ENCODE assay signal across 18 mouse cellular contexts in genomic region chr5:75402631-75403030, GRCm38 (mm10).
DNase-seq lines count a peak whose midpoint lies in the region; ATAC-seq and TF ChIP-seq lines count a peak whose summit lies in the region.
"Had no signal": no experiment of that assay in that cellular context is flagged by ENCODE, and none has a peak within 500 bp of the region (broad histone marks: within the 10 kb centered on the region; RNA-seq: fewer than 3 reads in every experiment).

No protein-coding gene starts in this region.

- no peak overlapping the region for H3K9ac ChIP-seq in kidney, embryonic 16.5 days (replicated peaks; ENCODE audit: low read length)
- no peak overlapping the region for H3K9ac ChIP-seq in stomach, embryonic 14.5 days (replicated peaks; ENCODE audit: low read depth, low read length)
- no peak overlapping the region for H3K9ac ChIP-seq in stomach, postnatal 0 days (ENCODE audit: low read length)
- H3K9ac ChIP-seq: heart, embryonic 13.5 days; hindbrain, embryonic 15.5 days; limb, embryonic 13.5 days; liver, embryonic 14.5 days; stomach, embryonic 15.5 days had no signal

- no peaks in the 10 kb centered on the region for H3K36me3 ChIP-seq in kidney, embryonic 16.5 days (ENCODE audit: insufficient read depth, low read length)
- no peaks in the 10 kb centered on the region for H3K36me3 ChIP-seq in stomach, embryonic 14.5 days (ENCODE audit: control insufficient read depth, insufficient read depth, low read length)
- no peaks in the 10 kb centered on the region for H3K36me3 ChIP-seq in stomach, postnatal 0 days (ENCODE audit: control insufficient read depth, insufficient read depth, low read length)
- H3K36me3 ChIP-seq: heart, embryonic 13.5 days; hindbrain, embryonic 15.5 days; limb, embryonic 13.5 days; stomach, embryonic 15.5 days had no signal

- no peaks in the 10 kb centered on the region for H3K27me3 ChIP-seq in kidney, embryonic 16.5 days (ENCODE audit: insufficient read depth, low read length)
- no peaks in the 10 kb centered on the region for H3K27me3 ChIP-seq in stomach, embryonic 14.5 days (ENCODE audit: control insufficient read depth, insufficient read depth, low read length)
- no peaks in the 10 kb centered on the region for H3K27me3 ChIP-seq in stomach, postnatal 0 days (ENCODE audit: control insufficient read depth, insufficient read depth, low read length)
- H3K27me3 ChIP-seq: hindbrain, embryonic 15.5 days; limb, embryonic 13.5 days; stomach, embryonic 15.5 days had no signal

- no peak overlapping the region for H3K4me3 ChIP-seq in kidney, embryonic 16.5 days (ENCODE audit: low read length)
- no peak overlapping the region for H3K4me3 ChIP-seq in stomach, embryonic 14.5 days (ENCODE audit: low read depth, low read length)
- H3K4me3 ChIP-seq in stomach, postnatal 0 days (ENCODE audit: low read depth, low read length), result no peak overlapping the region
- H3K4me3 ChIP-seq: heart, embryonic 13.5 days; hindbrain, embryonic 15.5 days; limb, embryonic 13.5 days; stomach, embryonic 15.5 days had no signal

- H3K9me3 ChIP-seq in kidney, embryonic 16.5 days (ENCODE audit: low read length), result no peaks in the 10 kb centered on the region
- no peaks in the 10 kb centered on the region for H3K9me3 ChIP-seq in stomach, embryonic 14.5 days (ENCODE audit: control insufficient read depth, low read depth, low read length)
- H3K9me3 ChIP-seq in stomach, postnatal 0 days (ENCODE audit: control insufficient read depth, low read length), result no peaks in the 10 kb centered on the region
- H3K9me3 ChIP-seq: heart, embryonic 13.5 days; hindbrain, embryonic 15.5 days; limb, embryonic 13.5 days; stomach, embryonic 15.5 days had no signal

- no peak for ATAC-seq in kidney, embryonic 16.5 days (ENCODE audit: low FRiP score, low TSS enrichment)
- 0 out of 2 replicates have a peak, but pooled peaks have one; percentile 2 for ATAC-seq in stomach, embryonic 14.5 days (ENCODE audit: insufficient number of reproducible peaks, insufficient read depth, low FRiP score, low read depth)
- no peak for ATAC-seq in stomach, postnatal 0 days (ENCODE audit: low FRiP score, low TSS enrichment)
- ATAC-seq: intestine, embryonic 16.5 days had no signal

- H3K4me1 ChIP-seq in kidney, embryonic 16.5 days (ENCODE audit: insufficient read depth, low read length), result peaks cover 16% of the 10 kb centered on the region
- peaks cover 11% of the 10 kb centered on the region for H3K4me1 ChIP-seq in stomach, embryonic 14.5 days (ENCODE audit: control insufficient read depth, insufficient read depth, low read length)
- H3K4me1 ChIP-seq in stomach, postnatal 0 days (replicated peaks; ENCODE audit: control insufficient read depth, insufficient read depth), result peaks cover 5% of the 10 kb centered on the region; the same call in 1 of the 2 replicates

- 43% methylated on average over 3 of the region's 3 CpGs for WGBS in kidney, embryonic 16.5 days
- WGBS in stomach, embryonic 14.5 days, result 38% methylated on average over 3 of the region's 3 CpGs
- 24% methylated on average over 3 of the region's 3 CpGs for WGBS in stomach, postnatal 0 days

- peak; percentile 36 for DNase-seq in kidney, adult 18-20 months
- no peak for DNase-seq in stomach, postnatal 0 days (ENCODE audit: low spot score)
- DNase-seq in kidney, postnatal 10 days, result peak; percentile 41
- DNase-seq in adrenal gland, postnatal 14 days, result no peak
- no peak for DNase-seq in layer of hippocampus, adult 11-12 months (ENCODE audit: low spot score)
- DNase-seq: adrenal gland, adult 8-10 months; cerebellum, postnatal 36 days; heart, adult 11 months; lung, postnatal 4 days; right cerebral cortex, postnatal 25 days had no signal

- TF ChIP-seq EP300 in stomach, postnatal 0 days (optimal IDR thresholded peaks at IDR 0.05), result no peak

- no peak for TF ChIP-seq CTCF in stomach, postnatal 0 days (IDR thresholded peaks at IDR 0.05; ENCODE audit: low read depth)

- no peak overlapping the region for H3K4me2 ChIP-seq in kidney, embryonic 16.5 days (replicated peaks; ENCODE audit: low read depth, low read length)
- H3K4me2 ChIP-seq in stomach, embryonic 14.5 days (replicated peaks; ENCODE audit: low read depth, low read length), result no peak overlapping the region
- no peak overlapping the region for H3K4me2 ChIP-seq in stomach, postnatal 0 days (replicated peaks; ENCODE audit: low read depth)
- H3K4me2 ChIP-seq: heart, embryonic 13.5 days; hindbrain, embryonic 15.5 days; limb, embryonic 13.5 days; stomach, embryonic 15.5 days had no signal

- H3K27ac ChIP-seq in kidney, embryonic 16.5 days (ENCODE audit: low read length), result no peak overlapping the region
- peak overlapping the region; percentile 7; the same call in 1 of the 2 replicates for H3K27ac ChIP-seq in stomach, embryonic 14.5 days (ENCODE audit: low read length)
- no peak overlapping the region for H3K27ac ChIP-seq in stomach, postnatal 0 days (replicated peaks)
- H3K27ac ChIP-seq: heart, embryonic 13.5 days; hindbrain, embryonic 15.5 days; limb, embryonic 13.5 days; liver, embryonic 14.5 days; stomach, embryonic 15.5 days had no signal

Comparison
In these comparisons a context has a peak if more than half of its experiments do, and no peak if none do; other contexts are left out.
1. DNase-seq: peak in kidney, adult 18-20 months (single experiment) and kidney, postnatal 10 days (single experiment); none in stomach, postnatal 0 days (single experiment), adrenal gland, postnatal 14 days (single experiment) and layer of hippocampus, adult 11-12 months (single experiment).